Mouse (Mus musculus) heart, adult 2 months (tissue): ENCODE data around the gene Plod3.

Experiments
- CTCF ChIP-seq: fragments of 200-600 bp; IDR thresholded peaks from 2 replicates; pipeline ENCODE4 v1.8.1; 2022; ENCODE audit warnings: antibody characterized with exemption, mild to moderate bottlenecking, moderate library complexity
- EP300 ChIP-seq: fragments of 200-500 bp; IDR thresholded peaks from 2 replicates; pipeline ENCODE4 v1.6.1; 2011; ENCODE audit warnings: low read depth, low read length, control low read depth; ENCODE audit not compliant: insufficient read depth

DNA sequence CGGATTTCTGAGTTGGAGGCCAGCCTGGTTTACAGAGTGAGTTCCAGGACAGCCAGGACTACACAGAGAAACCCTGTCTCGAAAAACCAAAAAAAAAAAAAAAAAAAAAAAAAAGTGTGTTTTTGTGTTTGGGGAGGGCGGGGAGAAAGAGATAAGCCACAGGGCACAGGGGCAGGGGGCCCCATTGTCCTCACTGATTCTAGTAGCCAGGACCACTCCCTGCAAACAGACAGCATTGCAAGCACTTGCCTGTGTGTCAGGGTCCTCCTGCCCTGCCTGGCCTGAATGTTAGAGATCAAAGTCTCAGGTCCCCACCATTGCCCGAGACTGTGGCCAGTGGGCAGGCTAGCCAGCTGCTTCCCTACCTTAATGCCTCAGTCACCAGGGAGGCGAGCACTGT lies 12.6 kb downstream of the Plod3 start:
- TF ChIP-seq EP300 (no peak), CTCF (no peak)
